Mouse (Mus musculus) sigmoid colon, adult 10 weeks (tissue): ENCODE results near the gene Lbr. TPM values are rescaled to one million over a fixed set of nuclear protein-coding genes. Genes with fewer than 3 reads are reported as not detected.

Experiments
- polyA plus RNA-seq: library from polyadenylated mRNA; stranded (reverse); fragments of 350-450 nt; fragmentation: Illumina TruSeq; extraction: RNeasy Lipid Tissue Mini Kit (QIAGEN cat#74804); gene quantifications from one replicate; pipeline ENCODE4 v1.2.3, GENCODE M21; 2014; ENCODE audit warnings: low read depth, low replicate concordance

The Lbr gene
- polyA plus RNA-seq, result 70.5 TPM

GRCm38 (mm10) chr1:181842781-181843180 is at the start of gene Lbr:
TSS of gene Lbr (minus strand) at chr1:181843046.

Other genes with a start within 250 kb of the Lbr start
- gene Enah, start 176.9 kb upstream of the Lbr start, polyA plus RNA-seq, result 69.2 TPM